Mouse (Mus musculus): ENCODE measurements around the gene Ints11. TPM values are rescaled to one million over a fixed set of nuclear protein-coding genes. Genes with fewer than 3 reads are reported as not detected.

Ints11 gene
- polyA plus RNA-seq (2017; shearing (Covaris generic)) = 10 to 100 TPM; 81.9 to 88.2 (median 86.6) TPM

GRCm38 (mm10) chr4:155869317-155870033 lies at the start of gene Ints11, which contains the start of gene Cptp:
Gene Ints11, plus strand, starts transcription at chr4:155869546.
Gene Cptp, minus strand, starts transcription at chr4:155869440.
- ATAC-seq = peak; percentile 97

GRCm38 (mm10) chr4:155821025-155821424 lies 48.3 kb upstream of the Ints11 start:
- no peak for ATAC-seq

GRCm38 (mm10) chr4:155823443-155823842 lies 45.9 kb upstream of the Ints11 start:
- no peak for ATAC-seq

GRCm38 (mm10) chr4:155829866-155830265 lies 39.5 kb upstream of the Ints11 start:
- no peak for ATAC-seq

- ATAC-seq = no peak
These were observed 38.8 kb upstream of the Ints11 start for GRCm38 (mm10) chr4:155830596-155830995.

- peak; percentile 84 for ATAC-seq
These were observed 38.1 kb upstream of the Ints11 start, which contains the start of gene Aurkaip1 for GRCm38 (mm10) chr4:155831205-155831766. Gene Aurkaip1, plus strand, starts transcription at chr4:155831272.

- ATAC-seq = peak; percentile 17
These were observed 37.5 kb upstream of the Ints11 start for GRCm38 (mm10) chr4:155831831-155832230.

- ATAC-seq = no peak
These were observed 37.0 kb upstream of the Ints11 start for GRCm38 (mm10) chr4:155832321-155832720.

GRCm38 (mm10) chr4:155833234-155833633 lies 36.1 kb upstream of the Ints11 start:
- ATAC-seq = no peak

GRCm38 (mm10) chr4:155833836-155834235 lies 35.5 kb upstream of the Ints11 start:
- ATAC-seq = peak; percentile 53

- no peak for ATAC-seq
These were observed 31.8 kb upstream of the Ints11 start for GRCm38 (mm10) chr4:155837404-155838010.

- ATAC-seq = no peak
These were observed 30.9 kb upstream of the Ints11 start for GRCm38 (mm10) chr4:155838187-155839153.

- ATAC-seq = no peak
These were observed 29.8 kb upstream of the Ints11 start, which contains the start of gene Mxra8 for GRCm38 (mm10) chr4:155839483-155839910. Gene Mxra8, plus strand, starts transcription at chr4:155839680.

GRCm38 (mm10) chr4:155840076-155841002 lies 29.0 kb upstream of the Ints11 start:
- peak; percentile 33 for ATAC-seq

- ATAC-seq = peak; percentile 90
These were observed 28.3 kb upstream of the Ints11 start for GRCm38 (mm10) chr4:155841003-155841454.

- no peak for ATAC-seq
These were observed 27.6 kb upstream of the Ints11 start for GRCm38 (mm10) chr4:155841651-155842270.

GRCm38 (mm10) chr4:155843231-155843630 lies 26.1 kb upstream of the Ints11 start:
- no peak for ATAC-seq

- peak; percentile 90 for ATAC-seq
These were observed 22.3 kb upstream of the Ints11 start, which contains the start of gene Dvl1 for GRCm38 (mm10) chr4:155846871-155847578. Gene Dvl1, plus strand, starts transcription at chr4:155847402.

GRCm38 (mm10) chr4:155847591-155848352 lies 21.6 kb upstream of the Ints11 start:
- peak; percentile 16 for ATAC-seq
